Mouse (Mus musculus) MEL (cell line): ENCODE data around the gene Eid3. TPM values are rescaled to one million over a fixed set of nuclear protein-coding genes. Genes with fewer than 3 reads are reported as not detected.

ENCODE experiments used
- DNase-seq: peaks from one replicate; pipeline ENCODE4 v3.0.0; 2011; ENCODE audit warnings: low read depth, low spot score
- H3K27ac ChIP-seq: 2 replicates; pipeline ENCODE4 v1.5.1; 2012; ENCODE audit warnings: low read depth, mild to moderate bottlenecking, control low read depth, low read length, moderate library complexity; ENCODE audit not compliant: control insufficient read depth
- H3K27me3 ChIP-seq, 2 experiments: fragments of 150-350 bp in 1 of 2; sonication (generic) in 1 of 2; 2 replicates each; pipeline ENCODE4 v1.6.1; 2012; ENCODE audit warnings: low read length in 2 of 2, mild to moderate bottlenecking in 2 of 2, improper control_type of control experiment in 1 of 2, moderate library complexity in 1 of 2; ENCODE audit not compliant: insufficient read depth in 2 of 2, control insufficient read depth in 1 of 2
- H3K36me3 ChIP-seq, 2 experiments: 2 replicates each; pipeline ENCODE4 v1.6.1; 2012 to 2014; ENCODE audit warnings: low read length in 2 of 2, improper control_type of control experiment in 1 of 2, inconsistent platforms in 1 of 2, mild to moderate bottlenecking in 1 of 2; ENCODE audit not compliant: insufficient read depth in 2 of 2, control insufficient read depth in 1 of 2
- H3K4me1 ChIP-seq, 2 experiments: fragments of 150-350 bp in 1 of 2; sonication (generic) in 1 of 2; 2 replicates each; pipeline ENCODE4 v1.6.1; 2012; ENCODE audit warnings: low read length in 2 of 2, improper control_type of control experiment in 1 of 2, mild to moderate bottlenecking in 1 of 2; ENCODE audit not compliant: insufficient read depth in 2 of 2, control insufficient read depth in 1 of 2
- H3K4me3 ChIP-seq, 2 experiments: fragments of 150-350 bp in 1 of 2; sonication (generic) in 1 of 2; 2 replicates each; pipeline ENCODE4 v1.5.1; 2012; ENCODE audit warnings: low read depth in 2 of 2, low read length in 2 of 2, mild to moderate bottlenecking in 2 of 2, moderate library complexity in 2 of 2, control low read depth in 1 of 2, improper control_type of control experiment in 1 of 2; ENCODE audit not compliant: control insufficient read depth in 1 of 2, insufficient read depth in 1 of 2
- H3K79me2 ChIP-seq: 2 replicates; pipeline ENCODE4 v1.6.1; 2012; ENCODE audit warnings: mild to moderate bottlenecking, low read length, moderate library complexity; ENCODE audit not compliant: control insufficient read depth, poor library complexity, insufficient read depth
- H3K9ac ChIP-seq: 2 replicates; pipeline ENCODE4 v1.6.1; 2012; ENCODE audit warnings: low read depth, mild to moderate bottlenecking, control low read depth, low read length, moderate library complexity; ENCODE audit not compliant: control insufficient read depth, poor library complexity, severe bottlenecking
- H3K9me3 ChIP-seq: fragments of 150-350 bp; sonication (generic); replicated peaks from 2 replicates; pipeline ENCODE4 v1.6.1; 2012; ENCODE audit warnings: mild to moderate bottlenecking, low read length, improper control_type of control experiment, moderate library complexity; ENCODE audit not compliant: insufficient read depth
- BHLHE40 ChIP-seq: IDR thresholded peaks from 2 replicates; pipeline ENCODE4 v1.6.1; 2012; ENCODE audit warnings: low read depth, mild to moderate bottlenecking, inconsistent platforms, low read length, improper control_type of control experiment, borderline replicate concordance
- CHD1 ChIP-seq: IDR thresholded peaks from 2 replicates; pipeline ENCODE4 v1.6.1; 2012; ENCODE audit warnings: low read depth, mild to moderate bottlenecking, inconsistent platforms, low read length, improper control_type of control experiment
- CHD2 ChIP-seq: IDR thresholded peaks from 2 replicates; pipeline ENCODE4 v1.6.1; 2011; ENCODE audit warnings: low read length, improper control_type of control experiment
- CTCF ChIP-seq, 3 experiments: IDR thresholded peaks in 2 of 3; conservative IDR thresholded peaks in 1 of 3; 2 replicates each; pipeline ENCODE4 v1.5.1; 2011 to 2012; ENCODE audit warnings: low read length in 3 of 3, low read depth in 2 of 3, mild to moderate bottlenecking in 2 of 3, improper control_type of control experiment in 1 of 3, inconsistent platforms in 1 of 3, mixed read lengths in 1 of 3, moderate library complexity in 1 of 3; ENCODE audit not compliant: control insufficient read depth in 1 of 3, insufficient read depth in 1 of 3, poor library complexity in 1 of 3, severe bottlenecking in 1 of 3
- E2F4 ChIP-seq: IDR thresholded peaks from 2 replicates; pipeline ENCODE4 v1.6.1; 2011; ENCODE audit warnings: low read depth, low read length, improper control_type of control experiment, borderline replicate concordance
- ELF1 ChIP-seq: IDR thresholded peaks from 2 replicates; pipeline ENCODE4 v1.6.1; 2014; ENCODE audit warnings: low read depth, mild to moderate bottlenecking, inconsistent platforms, low read length, improper control_type of control experiment, moderate library complexity
- EP300 ChIP-seq, 2 experiments: IDR thresholded peaks; 2 replicates each; pipeline ENCODE4 v1.6.1; 2011; ENCODE audit warnings: improper control_type of control experiment in 2 of 2, low read length in 2 of 2, low read depth in 1 of 2, mild to moderate bottlenecking in 1 of 2
- ETS1 ChIP-seq: IDR thresholded peaks from 2 replicates; pipeline ENCODE4 v1.6.1; 2012; ENCODE audit warnings: low read depth, mild to moderate bottlenecking, inconsistent platforms, low read length, improper control_type of control experiment, moderate library complexity
- GABPA ChIP-seq: IDR thresholded peaks from 2 replicates; pipeline ENCODE4 v1.6.1; 2012; ENCODE audit warnings: low read depth, mild to moderate bottlenecking, inconsistent platforms, low read length, improper control_type of control experiment, moderate library complexity
- GATA1 ChIP-seq: IDR thresholded peaks from 2 replicates; pipeline ENCODE4 v1.6.1; 2011; ENCODE audit warnings: low read depth, low read length, improper control_type of control experiment
- HCFC1 ChIP-seq: IDR thresholded peaks from 2 replicates; pipeline ENCODE4 v1.6.1; 2012; ENCODE audit warnings: low read depth, mild to moderate bottlenecking, inconsistent platforms, low read length, improper control_type of control experiment, moderate library complexity
- KAT2A ChIP-seq: conservative IDR thresholded peaks from 2 replicates; pipeline ENCODE4 v1.6.1; 2012; ENCODE audit warnings: low read depth, low read length, improper control_type of control experiment, inconsistent platforms
- MAFK ChIP-seq: IDR thresholded peaks from 2 replicates; pipeline ENCODE4 v1.6.1; 2011; ENCODE audit warnings: low read depth, mild to moderate bottlenecking, low read length, improper control_type of control experiment, borderline replicate concordance
- MAX ChIP-seq: IDR thresholded peaks from 2 replicates; pipeline ENCODE4 v1.6.1; 2011; ENCODE audit warnings: low read length, improper control_type of control experiment
- MEF2A ChIP-seq: IDR thresholded peaks from 2 replicates; pipeline ENCODE4 v1.6.1; 2014; ENCODE audit warnings: low read depth, mild to moderate bottlenecking, inconsistent platforms, low read length, improper control_type of control experiment; ENCODE audit not compliant: poor library complexity, insufficient replicate concordance, severe bottlenecking; ENCODE audit errors: extremely low read depth
- MYB ChIP-seq: IDR thresholded peaks from 2 replicates; pipeline ENCODE4 v1.6.1; 2011; ENCODE audit warnings: mild to moderate bottlenecking, low read depth, low read length, improper control_type of control experiment
- MYC ChIP-seq: IDR thresholded peaks from 2 replicates; pipeline ENCODE4 v1.6.1; 2011; ENCODE audit warnings: low read depth, mild to moderate bottlenecking, low read length, improper control_type of control experiment, moderate library complexity
- NELFE ChIP-seq: IDR thresholded peaks from 2 replicates; pipeline ENCODE4 v1.6.1; 2011; ENCODE audit warnings: low read depth, low read length, improper control_type of control experiment
- NRF1 ChIP-seq: IDR thresholded peaks from 2 replicates; pipeline ENCODE4 v1.6.1; 2014; ENCODE audit warnings: low read depth, mild to moderate bottlenecking, inconsistent platforms, low read length, improper control_type of control experiment, moderate library complexity; ENCODE audit not compliant: poor library complexity, insufficient read depth, severe bottlenecking
- POLR2A ChIP-seq, 2 experiments: IDR thresholded peaks; 2 replicates each; pipeline ENCODE4 v1.6.1; 2011 to 2012; ENCODE audit warnings: low read length in 2 of 2, mild to moderate bottlenecking in 2 of 2, control low read depth in 1 of 2, improper control_type of control experiment in 1 of 2, low read depth in 1 of 2, moderate library complexity in 1 of 2; ENCODE audit not compliant: control insufficient read depth in 1 of 2, insufficient read depth in 1 of 2, poor library complexity in 1 of 2
- POLR2AphosphoS2 ChIP-seq: IDR thresholded peaks from 2 replicates; pipeline ENCODE4 v1.6.1; 2011; ENCODE audit warnings: low read length, improper control_type of control experiment
- POLR2AphosphoS5 ChIP-seq: IDR thresholded peaks from 2 replicates; pipeline ENCODE4 v1.6.1; 2012; ENCODE audit warnings: low read depth, borderline replicate concordance, mild to moderate bottlenecking, inconsistent platforms, low read length, moderate library complexity, mixed read lengths
- RAD21 ChIP-seq: IDR thresholded peaks from 2 replicates; pipeline ENCODE4 v1.6.1; 2011; ENCODE audit warnings: mild to moderate bottlenecking, low read depth, low read length, improper control_type of control experiment
- SIN3A ChIP-seq: IDR thresholded peaks from 2 replicates; pipeline ENCODE4 v1.6.1; 2012; ENCODE audit warnings: low read length, improper control_type of control experiment, inconsistent platforms
- SMC3 ChIP-seq: IDR thresholded peaks from 2 replicates; pipeline ENCODE4 v1.6.1; 2011; ENCODE audit warnings: low read depth, low read length, improper control_type of control experiment
- TAL1 ChIP-seq: IDR thresholded peaks from 2 replicates; pipeline ENCODE4 v1.6.1; 2012; ENCODE audit warnings: mild to moderate bottlenecking, inconsistent platforms, low read length, moderate library complexity, mixed read lengths
- TBP ChIP-seq: IDR thresholded peaks from 2 replicates; pipeline ENCODE4 v1.8.0; 2011; ENCODE audit warnings: low read depth, low read length, improper control_type of control experiment
- TCF12 ChIP-seq: IDR thresholded peaks from 2 replicates; pipeline ENCODE4 v1.6.1; 2014; ENCODE audit warnings: low read depth, mild to moderate bottlenecking, inconsistent platforms, low read length, improper control_type of control experiment, moderate library complexity
- UBTF ChIP-seq: IDR thresholded peaks from 2 replicates; pipeline ENCODE4 v1.6.1; 2012; ENCODE audit warnings: low read depth, mild to moderate bottlenecking, inconsistent platforms, low read length, improper control_type of control experiment, moderate library complexity, borderline replicate concordance; ENCODE audit not compliant: insufficient read depth
- USF1 ChIP-seq: IDR thresholded peaks from 2 replicates; pipeline ENCODE4 v1.6.1; 2014; ENCODE audit warnings: low read depth, mild to moderate bottlenecking, inconsistent platforms, low read length, improper control_type of control experiment, moderate library complexity
- USF2 ChIP-seq, 2 experiments: IDR thresholded peaks; 2 replicates each; pipeline ENCODE4 v1.6.1; 2011 to 2012; ENCODE audit warnings: improper control_type of control experiment in 2 of 2, low read length in 2 of 2, borderline replicate concordance in 1 of 2, inconsistent platforms in 1 of 2, low read depth in 1 of 2, mild to moderate bottlenecking in 1 of 2; ENCODE audit not compliant: insufficient read depth in 1 of 2
- ZC3H11A ChIP-seq: IDR thresholded peaks from 2 replicates; pipeline ENCODE4 v1.6.1; 2012; ENCODE audit warnings: low read depth, mild to moderate bottlenecking, inconsistent platforms, low read length, improper control_type of control experiment
- ZKSCAN1 ChIP-seq: IDR thresholded peaks from 2 replicates; pipeline ENCODE4 v1.6.1; 2012; ENCODE audit warnings: low read depth, mild to moderate bottlenecking, inconsistent platforms, low read length, improper control_type of control experiment, moderate library complexity
- ZMIZ1 ChIP-seq: IDR thresholded peaks from 2 replicates; pipeline ENCODE4 v1.6.1; 2012; ENCODE audit warnings: low read depth, mild to moderate bottlenecking, inconsistent platforms, low read length, improper control_type of control experiment, moderate library complexity
- ZNF384 ChIP-seq: IDR thresholded peaks from 2 replicates; pipeline ENCODE4 v1.6.1; 2012; ENCODE audit warnings: low read depth, mild to moderate bottlenecking, inconsistent platforms, low read length, improper control_type of control experiment
- polyA plus RNA-seq, 2 experiments: library from polyadenylated mRNA; stranded (reverse) in 1 of 2; unstranded in 1 of 2; fragments of >175 nt in 1 of 2; fragments of >200 nt in 1 of 2; gene quantifications; 2 replicates each; pipeline versions ENCODE4 v1.2.1 to v1.2.4; 2012; ENCODE audit warnings: low replicate concordance in 2 of 2, low read depth in 1 of 2; ENCODE audit not compliant: insufficient read length in 2 of 2, insufficient read depth in 1 of 2, missing spikeins in 1 of 2
- total RNA-seq: library from RNA; depleted of rRNA; stranded (reverse); fragments of 300-350 nt; gene quantifications from 2 replicates; pipeline ENCODE4 v1.2.3, GENCODE M21; 2012

Gene Eid3
- total and polyA plus RNA-seq, 3 experiments = 1.2 to 1.3 TPM; not detected in 1

DNA sequence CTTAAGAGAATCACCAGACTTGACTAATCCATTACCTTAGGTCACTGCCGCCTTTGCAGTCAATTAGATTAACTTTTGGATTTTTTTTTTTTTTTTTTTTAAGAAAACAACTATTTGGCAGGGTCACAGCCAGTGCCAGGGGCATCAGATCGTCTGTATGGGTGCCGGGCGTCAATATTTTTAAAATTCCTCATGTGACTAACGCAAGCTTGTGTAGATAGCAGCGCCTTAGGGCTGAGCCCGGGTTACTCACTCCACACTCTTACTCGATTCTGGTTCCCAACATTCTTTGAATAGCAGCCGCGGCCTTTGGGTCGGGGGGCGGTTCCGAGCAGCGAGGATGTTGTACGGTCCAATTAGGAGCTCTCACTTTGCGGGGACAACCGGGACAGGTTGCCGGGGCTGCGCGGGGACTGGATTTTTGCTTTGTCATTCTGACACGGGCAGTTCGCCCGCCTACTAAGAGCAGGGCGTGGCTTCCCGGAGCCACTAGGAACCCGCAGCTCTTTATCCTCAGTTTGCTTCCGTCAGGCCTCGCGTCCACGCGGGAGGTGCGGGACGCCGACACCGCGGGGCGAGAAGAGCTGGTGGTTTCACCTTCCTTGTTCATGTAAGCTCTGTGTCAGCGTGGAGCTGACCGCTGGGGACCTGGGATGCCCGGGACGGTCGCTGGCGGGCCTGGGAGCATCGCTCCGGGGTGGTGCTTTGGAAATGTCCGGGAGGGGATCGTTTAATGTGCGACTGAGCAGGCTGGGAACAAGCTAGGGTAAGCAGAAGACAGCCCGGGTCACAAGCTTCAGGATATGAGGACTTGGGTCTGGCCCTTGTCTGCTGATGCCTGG is 7.5 kb upstream of the Eid3 start:
- H3K36me3 ChIP-seq = peaks cover 0 to 32% of the 10 kb centered on the region in 2 experiments; a peak in 3 of 4 replicates
- H3K4me3 ChIP-seq = peak overlapping the region; percentile 94 to 99
- H3K27ac ChIP-seq = peak overlapping the region; percentile 77
- peaks cover 40% of the 10 kb centered on the region for H3K79me2 ChIP-seq
- H3K9ac ChIP-seq = peak overlapping the region; percentile 83
- no peaks in the 10 kb centered on the region for H3K9me3 ChIP-seq
- peaks cover 4 to 31% of the 10 kb centered on the region in 2 experiments for H3K4me1 ChIP-seq
- no peaks in the 10 kb centered on the region for H3K27me3 ChIP-seq
- peak; percentile 97 for DNase-seq
- no peak for TF ChIP-seq CHD1
- no peak for TF ChIP-seq CTCF (IDR thresholded peaks at IDR 0.05 in 2 of 3, conservative IDR thresholded peaks at IDR 0.05 in 1 of 3; ENCODE audit: control insufficient read depth in 1 of 3, insufficient read depth in 1 of 3, low read depth in 2 of 3, low read length in 3 of 3, poor library complexity in 1 of 3, severe bottlenecking in 1 of 3)
- TF ChIP-seq GABPA = peak; percentile 98
- TF ChIP-seq POLR2AphosphoS5 = no peak
- peak; percentile 78 for TF ChIP-seq SIN3A
- TF ChIP-seq SMC3 = no peak
- no peak for TF ChIP-seq KAT2A
- peak; percentile 66 for TF ChIP-seq MAX
- no peak for TF ChIP-seq USF2 (IDR thresholded peaks at IDR 0.05; ENCODE audit: borderline replicate concordance in 1 of 2, insufficient read depth in 1 of 2, low read depth in 1 of 2, low read length in 2 of 2)
- TF ChIP-seq POLR2A (IDR thresholded peaks at IDR 0.05; ENCODE audit: control insufficient read depth in 1 of 2, insufficient read depth in 1 of 2, low read depth in 1 of 2, low read length in 2 of 2, poor library complexity in 1 of 2) = peak; percentile 86 to 94
- no peak for TF ChIP-seq RAD21
- peak; percentile 56; the same call in 1 of the 2 replicates for TF ChIP-seq TCF12
- TF ChIP-seq TAL1 = no peak
- TF ChIP-seq MYC = 0 out of 2 replicates have a peak, but pooled peaks have one; percentile 53
- TF ChIP-seq ETS1 = 0 out of 2 replicates have a peak, but pooled peaks have one; percentile 52
- no peak for TF ChIP-seq ELF1
- no peak for TF ChIP-seq ZNF384
- TF ChIP-seq NELFE = peak; percentile 81
- no peak for TF ChIP-seq E2F4
- TF ChIP-seq MEF2A = no peak
- TF ChIP-seq MAFK = no peak
- TF ChIP-seq NRF1 = peak; percentile 61
- TF ChIP-seq TBP = peak; percentile 74; the same call in 1 of the 2 replicates
- TF ChIP-seq BHLHE40 = no peak; the same call in 1 of the 2 replicates
- TF ChIP-seq USF1 = peak; percentile 60; the same call in 1 of the 2 replicates
- TF ChIP-seq ZKSCAN1 = no peak
- TF ChIP-seq ZC3H11A = no peak
- no peak for TF ChIP-seq MYB
- no peak for TF ChIP-seq CHD2
- no peak; a peak in 1 of 4 replicates for TF ChIP-seq EP300 (IDR thresholded peaks at IDR 0.05; ENCODE audit: low read depth in 1 of 2, low read length in 2 of 2)
- peak; percentile 93 for TF ChIP-seq POLR2AphosphoS2
- no peak; the same call in none of the 2 replicates for TF ChIP-seq HCFC1
- no peak for TF ChIP-seq GATA1
- TF ChIP-seq ZMIZ1 = peak; percentile 62; the same call in 1 of the 2 replicates
- TF ChIP-seq UBTF = no peak
